Mouse (Mus musculus) adipocyte (in vitro differentiated cells): ENCODE data around the gene Sema4d.

Source experiments
- DNase-seq: peaks from one replicate; pipeline ENCODE4 v3.0.0-alpha.2; 2016; ENCODE audit warnings: low spot score

The Sema4d gene

DNA sequence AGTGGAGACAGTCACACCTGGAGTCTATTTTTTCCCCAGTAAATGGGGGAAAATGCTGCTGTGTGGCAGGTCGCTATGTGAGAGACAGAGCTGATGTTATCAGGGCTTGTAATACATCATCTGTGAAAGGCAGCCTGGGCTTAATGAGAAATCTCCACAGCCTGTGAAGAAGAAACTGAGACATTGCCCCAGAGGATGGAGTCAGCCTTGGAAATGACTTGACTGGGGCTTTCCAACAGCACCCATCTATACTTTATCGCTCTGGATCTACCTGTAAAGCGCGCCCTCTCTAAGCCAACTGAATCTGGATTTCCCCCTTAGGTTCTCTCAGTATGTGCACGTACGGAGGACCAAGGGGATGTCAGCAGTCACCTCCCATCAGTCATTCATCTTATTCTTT is 21.1 kb upstream of the Sema4d start:
- DNase-seq = no peak

- DNase-seq = no peak
Measured at GRCm38 (mm10) chr13:51813621-51814615, 20.4 kb upstream of the Sema4d start.

DNA sequence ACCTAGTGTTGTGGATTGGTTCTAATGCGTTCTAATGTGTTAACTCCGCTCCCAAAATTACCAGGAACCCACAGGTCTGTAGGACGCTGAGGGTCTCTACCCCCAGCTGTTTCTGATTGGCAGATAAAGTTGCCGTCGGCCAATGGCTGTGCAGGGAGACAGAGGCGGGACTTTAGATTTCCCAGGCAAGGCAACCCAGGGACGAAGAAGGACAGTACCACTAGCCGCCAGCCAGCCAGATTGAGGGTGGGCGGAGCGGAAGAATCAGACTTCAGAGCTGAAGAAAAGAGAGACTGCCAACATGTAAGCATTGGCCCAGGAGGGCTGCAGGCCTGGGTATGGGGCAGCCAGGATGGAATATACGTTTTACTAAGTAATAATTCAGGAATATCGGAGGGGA is 14.6 kb upstream of the Sema4d start:
- no peak for DNase-seq

GRCm38 (mm10) chr13:51806220-51806619 is 12.7 kb upstream of the Sema4d start:
- no peak for DNase-seq

DNA sequence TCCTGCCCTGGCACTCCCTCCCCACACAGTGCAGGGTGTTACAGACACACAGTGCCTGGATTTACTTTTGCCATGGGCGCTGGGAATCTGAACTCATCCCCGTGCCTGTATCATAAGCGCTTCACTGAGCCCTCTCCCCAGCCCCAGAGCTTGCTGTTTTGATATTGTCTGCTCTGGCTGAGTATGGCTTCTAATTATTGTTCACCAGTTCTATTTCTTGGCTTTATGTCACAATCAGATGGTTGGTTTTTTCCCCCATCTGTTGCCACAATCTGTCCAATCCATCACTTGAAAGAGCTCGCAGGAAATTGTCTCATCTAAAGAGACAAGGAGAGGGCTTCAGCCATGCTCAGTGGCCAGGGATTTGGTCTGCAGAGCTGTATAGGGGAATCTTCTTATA is 12.1 kb upstream of the Sema4d start:
- DNase-seq = no peak

GRCm38 (mm10) chr13:51800921-51801320 is 7.4 kb upstream of the Sema4d start:
- DNase-seq = no peak

DNA sequence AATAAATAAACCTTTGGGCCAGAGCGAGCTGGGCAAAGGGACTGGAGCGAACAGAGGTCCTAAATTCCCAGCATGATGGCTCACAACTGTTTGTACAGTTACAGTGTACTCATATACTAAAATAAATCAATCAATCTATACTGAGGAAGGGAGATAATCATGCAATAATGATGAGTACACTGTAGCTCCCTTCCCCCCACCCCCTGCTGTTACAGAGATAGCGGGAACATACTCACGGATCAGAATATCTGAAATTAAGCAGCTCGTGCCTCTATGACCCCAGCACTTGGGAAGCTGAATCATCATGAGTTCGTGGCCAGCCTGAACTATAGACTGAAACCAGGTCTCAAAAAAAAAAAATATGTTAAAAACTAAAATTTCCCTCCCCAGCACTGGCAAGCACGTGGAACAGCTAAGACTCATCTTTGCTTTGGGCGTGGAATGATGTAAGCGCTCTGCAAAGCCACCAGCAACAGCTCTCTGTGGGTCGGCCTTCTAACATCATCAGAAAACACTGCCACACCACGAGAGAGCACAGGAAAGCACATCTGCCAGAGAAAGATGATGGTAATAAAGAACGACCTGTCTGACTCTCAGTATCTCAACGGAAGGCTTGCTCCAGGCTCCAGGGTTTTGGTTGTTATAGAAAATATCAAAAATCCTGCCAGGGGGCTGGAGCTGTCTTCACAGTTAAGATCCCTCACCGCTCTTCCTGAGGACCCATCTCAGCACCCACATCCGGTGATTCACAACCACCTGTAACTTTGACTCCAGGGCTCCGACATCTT is 6.4 kb upstream of the Sema4d start:
- no peak for DNase-seq

- DNase-seq = no peak
Measured at GRCm38 (mm10) chr13:51797899-51798746, 4.6 kb upstream of the Sema4d start.

- no peak for DNase-seq
Measured at GRCm38 (mm10) chr13:51793948-51794347, 401 bp upstream of the Sema4d start.

DNA sequence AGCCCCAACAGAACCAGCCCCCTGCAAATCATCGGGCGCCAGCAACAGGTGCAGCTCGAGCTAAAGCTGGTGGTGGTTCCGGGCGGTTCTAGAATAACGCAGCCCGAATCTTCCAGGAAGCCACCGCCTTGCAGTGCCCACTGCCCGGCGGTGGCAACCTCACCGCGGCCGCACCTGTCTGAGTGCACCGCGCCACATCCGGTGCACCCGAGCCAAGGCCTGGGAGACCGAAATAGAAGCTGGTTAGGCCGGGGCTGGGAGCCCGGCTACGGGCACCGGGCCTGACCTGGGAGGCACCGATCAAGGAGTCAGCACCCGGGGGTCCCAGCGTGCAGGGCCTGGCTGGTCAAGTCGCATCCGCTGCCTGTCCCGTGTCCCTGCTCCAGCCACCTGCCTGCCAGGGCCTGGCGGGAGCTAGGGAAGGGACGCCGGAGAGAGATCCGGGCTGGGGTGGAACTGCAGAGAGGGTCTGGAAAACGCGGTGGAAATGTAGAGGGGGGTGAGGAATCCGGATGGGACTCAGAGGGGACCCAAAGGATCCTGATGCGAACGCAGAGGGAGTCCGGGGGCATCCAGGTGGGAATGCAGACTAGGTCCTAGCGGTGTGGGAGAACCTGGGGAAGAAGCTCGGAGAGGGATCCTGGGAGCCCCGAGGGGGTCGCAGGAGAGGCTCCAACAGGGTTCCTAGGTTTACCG is 670 bp downstream of the Sema4d start:
- no peak for DNase-seq

GRCm38 (mm10) chr13:51792135-51792573 is 1.4 kb downstream of the Sema4d start:
- DNase-seq = no peak

DNA sequence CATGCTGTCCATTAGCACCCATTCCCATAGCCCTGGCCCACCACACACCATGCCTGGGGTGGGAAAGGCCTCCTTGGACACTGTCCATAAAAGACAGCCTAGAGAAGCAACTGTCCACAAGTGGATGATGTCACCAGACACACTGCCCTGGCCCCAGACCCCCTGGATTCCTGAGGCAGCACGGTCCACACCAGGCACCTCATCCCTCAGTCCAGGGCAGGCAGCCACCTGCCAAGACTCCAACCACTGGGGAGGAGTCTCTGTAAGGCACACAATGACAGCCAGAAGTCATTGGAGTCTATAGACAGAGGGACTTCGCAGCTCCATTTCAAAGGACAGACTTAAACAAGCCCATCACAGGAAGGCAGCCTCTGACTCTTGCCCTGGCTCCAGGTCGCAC is 1.9 kb downstream of the Sema4d start:
- DNase-seq = no peak

- no peak for DNase-seq
Measured at GRCm38 (mm10) chr13:51790793-51791192, 2.8 kb downstream of the Sema4d start.

DNA sequence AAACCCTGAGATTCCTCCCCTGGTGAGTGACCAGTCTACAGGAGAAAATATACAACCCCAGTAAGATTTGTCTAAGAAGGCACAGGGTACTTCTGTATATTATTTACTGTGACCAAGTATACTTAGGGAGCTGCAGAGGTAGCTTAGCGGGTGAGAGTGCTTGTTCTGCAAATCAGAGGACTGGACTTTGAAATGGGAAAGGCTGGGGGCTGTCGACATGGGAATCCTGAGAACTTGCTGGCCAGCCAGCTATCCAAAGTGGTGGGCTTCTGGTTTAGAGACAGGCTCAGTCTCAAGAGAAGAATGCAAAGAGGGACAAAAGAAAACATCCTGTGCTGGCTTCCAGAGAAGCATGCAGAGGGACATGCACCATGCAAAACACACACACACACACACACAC is 5.7 kb downstream of the Sema4d start:
- no peak for DNase-seq

DNA sequence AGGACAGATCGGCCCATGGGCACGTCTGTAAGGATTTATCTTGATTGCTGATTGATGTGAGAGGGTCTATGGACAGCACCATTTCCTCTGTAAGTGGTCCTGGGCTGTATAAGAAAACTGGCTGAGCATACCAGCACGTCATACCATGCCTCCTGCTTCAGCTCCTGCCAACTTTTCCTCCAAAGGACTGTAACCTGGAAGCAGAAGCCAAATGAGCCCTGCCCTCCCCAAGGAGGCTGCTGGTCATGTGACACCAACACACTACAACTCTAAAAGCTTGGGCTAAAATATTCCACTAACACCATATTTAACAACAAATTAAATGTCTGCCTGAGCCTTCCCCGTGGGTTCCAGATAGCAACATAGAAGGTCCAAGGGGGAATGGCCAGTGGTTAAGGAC is 6.9 kb downstream of the Sema4d start:
- DNase-seq = no peak

DNA sequence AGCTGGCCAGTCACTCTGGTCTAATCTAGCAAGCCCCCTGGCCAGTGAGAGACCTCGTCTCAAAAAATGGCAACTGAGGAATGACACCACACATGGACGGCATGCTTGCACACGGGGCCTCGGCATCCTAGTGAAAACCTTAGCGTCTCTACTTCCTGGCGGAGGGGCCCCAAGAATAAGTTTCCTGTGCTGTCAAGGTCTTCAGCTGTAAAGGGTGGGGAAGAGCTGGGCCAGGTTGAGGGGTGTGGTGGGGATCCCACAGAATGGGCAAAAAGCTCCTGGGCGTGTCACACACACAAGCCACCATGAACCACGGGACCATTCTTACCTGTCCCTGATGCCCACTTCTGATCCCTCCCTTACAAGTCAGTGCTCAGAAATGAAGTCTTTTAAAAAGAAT is 9.1 kb downstream of the Sema4d start:
- DNase-seq = no peak

GRCm38 (mm10) chr13:51783857-51784256 is 9.7 kb downstream of the Sema4d start:
- no peak for DNase-seq

GRCm38 (mm10) chr13:51780509-51781155 is 12.9 kb downstream of the Sema4d start:
- DNase-seq = no peak

DNA sequence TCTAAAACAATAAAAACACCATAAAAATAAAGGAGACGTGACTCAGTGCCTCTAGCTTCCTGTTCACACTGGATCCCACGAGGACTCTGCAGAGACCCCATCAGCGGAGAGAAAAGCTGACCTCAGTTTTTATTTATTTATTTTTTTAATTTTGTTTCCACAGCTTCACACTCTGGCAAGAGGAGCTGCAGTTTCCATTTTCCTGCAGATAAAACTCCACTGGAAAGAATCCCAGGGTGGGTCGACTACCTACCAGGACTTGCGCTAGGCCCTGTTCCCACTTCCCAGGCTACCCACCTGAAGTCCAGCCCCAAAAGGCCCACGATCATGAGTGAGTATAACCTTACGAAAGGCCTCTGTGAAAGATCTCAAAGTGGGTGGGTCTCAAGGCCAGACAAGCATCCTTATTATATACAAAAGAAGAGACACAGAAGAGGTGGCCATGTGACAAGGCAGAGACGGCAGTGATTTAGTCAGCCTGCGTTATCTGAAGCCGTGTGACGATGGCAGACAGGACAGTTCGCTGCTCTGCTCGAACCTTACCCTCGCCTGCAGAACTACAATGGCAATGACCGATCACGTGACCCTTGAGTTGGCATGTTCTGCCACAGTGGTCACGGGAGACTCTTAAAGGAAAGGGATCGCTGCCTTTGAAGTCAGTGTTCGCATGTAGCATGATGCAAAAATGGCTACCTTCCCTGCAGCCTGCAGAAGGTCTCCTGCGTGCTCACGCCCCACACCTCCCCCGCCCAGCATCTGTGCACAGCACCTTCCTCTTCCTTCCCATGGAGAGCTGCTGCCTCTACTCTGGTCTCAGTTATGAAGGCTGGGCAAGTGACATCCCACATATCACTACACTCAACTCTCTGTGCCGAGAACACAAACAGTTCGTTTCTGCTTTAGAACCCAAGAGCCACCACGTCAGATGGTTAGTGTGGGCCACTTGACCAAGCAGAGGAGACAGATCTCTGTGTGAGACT is 14.3 kb downstream of the Sema4d start:
- no peak for DNase-seq
